Mouse (Mus musculus): ENCODE results near the gene D630045J12Rik.

DNA sequence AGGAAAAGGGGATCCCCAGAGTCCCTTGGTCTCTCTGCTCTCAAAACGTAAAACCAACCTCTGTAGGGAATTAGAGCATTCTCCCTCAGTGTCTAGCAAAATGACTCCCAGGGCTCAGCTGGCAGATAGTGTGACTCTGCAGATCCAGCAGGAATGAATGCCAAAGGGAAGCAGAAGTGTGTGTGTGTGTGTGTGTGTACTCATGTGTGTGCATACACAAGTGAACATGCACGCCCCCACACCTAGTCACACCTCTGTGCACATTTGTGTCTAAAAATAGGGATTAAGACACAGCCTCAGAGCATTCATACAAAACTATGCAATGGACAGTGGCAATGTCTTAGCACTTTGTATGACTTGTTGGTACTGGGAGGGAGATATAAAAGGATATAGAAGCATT lies 2.0 kb upstream of the D630045J12Rik start:
- no peak for TF ChIP-seq CTCF (IDR thresholded peaks at IDR 0.05; ENCODE audit: extremely low read depth, insufficient read depth, insufficient read length, insufficient replicate concordance)
- TF ChIP-seq POLR2A (IDR thresholded peaks at IDR 0.05; ENCODE audit: low read depth, low read length) = no peak

All from spleen, adult 2 months (tissue).